Mouse (Mus musculus): ENCODE data around the gene Cacna2d3. TPM values are rescaled to one million over a fixed set of nuclear protein-coding genes. Genes with fewer than 3 reads are reported as not detected.

Gene Cacna2d3
- polyA plus RNA-seq, 1 experiment from 2014 or later = 0.03 TPM

DNA sequence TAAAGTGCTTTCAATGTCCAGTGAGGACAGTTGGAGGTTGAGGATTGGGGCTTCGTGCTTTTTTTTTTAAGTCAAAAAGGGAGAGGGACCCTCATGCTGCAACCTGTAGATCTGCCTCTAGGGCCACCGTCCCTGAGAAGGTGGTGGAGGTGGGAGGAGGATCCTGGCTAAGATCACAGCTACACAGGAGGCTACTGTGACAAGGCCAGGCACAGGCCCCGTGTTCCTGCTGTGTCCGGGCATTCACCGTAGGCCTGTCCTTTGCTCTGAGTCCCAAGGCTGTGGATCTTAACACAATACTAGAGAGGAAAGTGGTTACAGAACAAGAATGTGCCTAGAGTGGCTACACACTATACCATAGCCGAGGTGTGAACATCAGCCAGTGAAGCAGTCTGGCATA is 696.3 kb downstream of the Cacna2d3 start:
- Histone ChIP-seq H3K4me2 (no peak overlapping the region), H3K27me3 (no peaks in the 10 kb centered on the region), H3K9me3 (replicated peaks) (no peaks in the 10 kb centered on the region), H3K27ac (replicated peaks) (no peak overlapping the region), H3K4me3 (replicated peaks) (no peak overlapping the region), H3K9ac (no peak overlapping the region), H3K4me1 (replicated peaks) (no peaks in the 10 kb centered on the region), H3K36me3 (replicated peaks) (no peaks in the 10 kb centered on the region)
- WGBS (ENCODE audit: insufficient replicate concordance) = 61% methylated on average over 6 of the region's 6 CpGs
- ATAC-seq (ENCODE audit: insufficient read depth) = no peak

DNA sequence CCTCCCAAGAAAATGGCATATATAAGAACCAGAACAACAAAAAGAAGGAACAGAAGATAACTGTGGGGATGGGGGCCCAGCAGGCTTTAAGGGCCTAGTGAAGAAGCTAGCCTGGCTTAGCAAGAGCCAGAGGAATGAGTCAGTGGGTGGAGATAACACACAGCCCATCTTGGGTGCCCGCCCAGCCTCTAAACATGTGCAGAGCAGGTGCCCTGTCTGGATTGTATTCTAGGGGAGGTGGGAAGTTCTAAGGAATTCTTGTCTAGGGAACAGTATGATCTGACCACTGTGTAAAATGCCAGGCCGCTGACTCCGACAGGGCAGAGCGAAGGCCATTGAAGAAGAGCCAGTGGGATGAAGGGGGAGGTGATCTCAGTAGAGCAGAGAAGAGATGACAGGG is 698.4 kb downstream of the Cacna2d3 start:
- Histone ChIP-seq H3K4me3 (replicated peaks) (no peak overlapping the region), H3K4me1 (replicated peaks) (no peaks in the 10 kb centered on the region), H3K27me3 (no peaks in the 10 kb centered on the region), H3K9me3 (replicated peaks) (no peaks in the 10 kb centered on the region), H3K27ac (replicated peaks) (no peak overlapping the region), H3K4me2 (no peak overlapping the region), H3K9ac (no peak overlapping the region), H3K36me3 (replicated peaks) (no peaks in the 10 kb centered on the region)
- no peak for ATAC-seq (ENCODE audit: insufficient read depth)
- 73% methylated on average over 4 of the region's 4 CpGs for WGBS (ENCODE audit: insufficient replicate concordance)

DNA sequence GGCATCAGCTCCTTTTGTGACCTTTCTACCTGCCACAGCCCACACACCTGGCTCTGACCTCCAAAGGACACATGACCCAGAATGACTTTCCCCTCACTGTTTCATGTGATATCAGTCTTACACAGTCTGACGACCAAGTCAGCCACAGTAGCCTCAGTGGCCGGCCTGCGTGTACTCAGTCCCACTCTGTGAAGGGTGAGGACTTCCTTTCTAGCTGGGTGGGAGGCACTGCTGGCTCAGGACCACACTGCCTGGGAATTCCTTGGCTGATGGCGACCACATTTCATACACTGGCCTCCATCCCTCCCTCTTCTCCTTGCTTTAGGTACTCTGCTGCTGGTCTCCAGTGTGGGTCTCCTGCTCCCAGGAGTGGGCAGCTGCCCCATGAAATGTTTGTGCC is 700.4 kb downstream of the Cacna2d3 start:
- Histone ChIP-seq H3K27ac (replicated peaks) (no peak overlapping the region), H3K27me3 (no peaks in the 10 kb centered on the region), H3K4me2 (no peak overlapping the region), H3K9me3 (replicated peaks) (no peaks in the 10 kb centered on the region), H3K4me3 (replicated peaks) (no peak overlapping the region), H3K36me3 (replicated peaks) (no peaks in the 10 kb centered on the region), H3K4me1 (replicated peaks) (0 out of 2 replicates have a peak, but pooled peaks cover 3% of the 10 kb centered on the region), H3K9ac (no peak overlapping the region)
- 49% methylated on average over 4 of the region's 4 CpGs for WGBS (ENCODE audit: insufficient replicate concordance)
- no peak for ATAC-seq (ENCODE audit: insufficient read depth)

DNA sequence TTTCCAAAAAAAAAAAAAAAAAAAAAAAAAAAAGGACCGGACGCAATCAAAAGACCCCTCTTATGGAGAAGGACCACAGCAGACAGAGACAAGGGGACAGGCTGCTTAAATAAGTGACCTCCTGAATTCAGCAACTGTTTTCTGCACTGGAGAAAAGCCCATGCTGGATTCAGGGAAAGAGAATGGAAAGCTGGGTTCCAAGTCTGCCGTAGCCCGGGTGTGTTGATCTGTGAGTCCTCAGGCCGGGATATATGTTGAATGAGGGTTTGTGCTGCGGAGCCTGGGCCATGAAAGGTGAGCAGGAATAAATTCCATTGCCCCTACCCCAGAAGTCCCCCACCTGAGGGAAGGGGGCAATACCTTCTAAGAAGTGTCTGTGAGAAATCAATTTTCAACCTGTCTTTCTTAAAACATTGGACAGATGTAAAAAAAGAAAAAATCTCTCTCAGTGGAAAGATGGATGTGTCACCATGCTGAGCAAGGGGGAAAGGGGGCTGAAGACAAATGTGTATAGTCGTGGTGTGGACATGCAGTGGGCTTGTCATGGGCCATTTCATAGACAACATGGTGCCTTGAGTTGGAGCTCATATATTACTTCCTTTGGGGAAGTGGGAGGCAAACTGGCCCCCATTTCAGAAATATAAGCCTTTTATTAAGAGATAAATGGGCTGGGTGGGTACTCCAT is 703.2 kb downstream of the Cacna2d3 start:
- H3K4me2 ChIP-seq = no peak overlapping the region
- H3K4me3 ChIP-seq (replicated peaks) = no peak overlapping the region
- H3K27ac ChIP-seq (replicated peaks) = no peak overlapping the region
- H3K27me3 ChIP-seq = no peaks in the 10 kb centered on the region
- no peak for ATAC-seq (ENCODE audit: insufficient read depth)
- 0 out of 2 replicates have a peak, but pooled peaks cover 6% of the 10 kb centered on the region for H3K4me1 ChIP-seq (replicated peaks)
- no peaks in the 10 kb centered on the region for H3K36me3 ChIP-seq (replicated peaks)
- WGBS (ENCODE audit: insufficient replicate concordance) = 52% methylated on average over 7 of the region's 7 CpGs
- H3K9ac ChIP-seq = no peak overlapping the region
- no peaks in the 10 kb centered on the region for H3K9me3 ChIP-seq (replicated peaks)

DNA sequence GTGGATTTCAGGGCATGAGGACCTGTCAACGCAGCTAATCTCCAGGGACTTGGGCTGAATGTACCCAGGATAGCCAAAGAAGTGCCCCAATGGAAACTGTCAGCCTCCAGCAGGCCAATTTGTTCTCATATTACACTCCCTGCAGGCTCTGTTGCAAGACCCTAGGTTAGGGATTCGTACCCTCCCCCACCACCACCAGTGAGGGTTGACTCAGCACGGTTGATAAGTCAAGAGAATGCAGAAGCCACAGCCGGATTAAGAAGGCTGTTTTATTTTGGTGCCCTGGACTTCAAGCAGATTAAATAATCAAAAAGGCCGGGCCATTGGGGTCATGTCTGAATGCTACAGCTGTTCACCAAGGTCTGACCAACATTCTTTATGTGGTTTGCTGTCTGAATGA is 703.8 kb downstream of the Cacna2d3 start, which contains the start of gene Lrtm1:
Gene Lrtm1 (plus strand): TSS at position 326 of the 400 bp plus-strand sequence.
- ATAC-seq (ENCODE audit: insufficient read depth) = no peak
- H3K4me3 ChIP-seq (replicated peaks) = no peak within 1 kb of the TSS
- H3K4me1 ChIP-seq (replicated peaks) = 0 out of 2 replicates have a peak, but pooled peaks cover 6% of the 10 kb centered on the region
- H3K27me3 ChIP-seq = no peaks in the 10 kb centered on the region
- no peak within 1 kb of the TSS for H3K9ac ChIP-seq
- H3K9me3 ChIP-seq (replicated peaks) = no peaks in the 10 kb centered on the region
- no peak within 1 kb of the TSS for H3K27ac ChIP-seq (replicated peaks)
- no peak within 1 kb of the TSS for H3K4me2 ChIP-seq
- 9% methylated on average over 5 of the region's 5 CpGs for WGBS (ENCODE audit: insufficient replicate concordance)
- no peaks in the 10 kb centered on the region for H3K36me3 ChIP-seq (replicated peaks)

- Histone ChIP-seq H3K27ac (replicated peaks) (no peak overlapping the region), H3K4me1 (replicated peaks) (0 out of 2 replicates have a peak, but pooled peaks cover 6% of the 10 kb centered on the region), H3K9ac (no peak overlapping the region), H3K4me3 (replicated peaks) (no peak overlapping the region), H3K9me3 (replicated peaks) (no peaks in the 10 kb centered on the region), H3K36me3 (replicated peaks) (no peaks in the 10 kb centered on the region), H3K27me3 (no peaks in the 10 kb centered on the region), H3K4me2 (no peak overlapping the region)
- 40% methylated on average over 5 of the region's 5 CpGs for WGBS (ENCODE audit: insufficient replicate concordance)
- peak; percentile 42; the same call in 1 of the 2 replicates for ATAC-seq (ENCODE audit: insufficient read depth)
These were observed 705.8 kb downstream of the Cacna2d3 start for GRCm38 (mm10) chr14:29015896-29016295.

- no peak for ATAC-seq (ENCODE audit: insufficient read depth)
- Histone ChIP-seq H3K4me1 (replicated peaks) (0 out of 2 replicates have a peak, but pooled peaks cover 6% of the 10 kb centered on the region), H3K27ac (replicated peaks) (no peak overlapping the region), H3K27me3 (no peaks in the 10 kb centered on the region), H3K36me3 (replicated peaks) (no peaks in the 10 kb centered on the region), H3K4me3 (replicated peaks) (no peak overlapping the region), H3K9me3 (replicated peaks) (no peaks in the 10 kb centered on the region), H3K4me2 (no peak overlapping the region), H3K9ac (no peak overlapping the region)
- 35% methylated on average over 2 of the region's 2 CpGs for WGBS (ENCODE audit: insufficient replicate concordance)
These were observed 707.0 kb downstream of the Cacna2d3 start for GRCm38 (mm10) chr14:29014680-29015079.

DNA sequence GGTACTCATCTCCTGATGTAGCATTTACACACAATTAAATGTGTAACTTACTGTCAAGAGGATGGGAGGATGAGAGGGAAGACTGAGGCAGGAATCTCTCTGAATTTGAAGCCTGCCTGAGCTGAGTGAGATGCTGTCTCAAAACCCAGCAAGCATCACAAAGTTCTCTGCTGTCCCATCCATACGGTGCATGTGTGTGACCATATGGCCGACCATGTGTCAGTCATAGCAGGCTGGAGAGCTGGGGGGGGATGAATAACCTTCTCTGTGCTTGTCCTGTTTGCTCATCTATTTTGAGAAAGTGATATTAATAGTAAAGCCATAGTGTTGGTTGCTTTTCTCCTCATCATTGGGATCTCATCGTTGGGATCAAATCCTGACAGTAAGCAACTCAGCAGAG is 708.5 kb downstream of the Cacna2d3 start:
- H3K27me3 ChIP-seq = no peaks in the 10 kb centered on the region
- 64% methylated on average over 3 of the region's 3 CpGs for WGBS (ENCODE audit: insufficient replicate concordance)
- no peak overlapping the region for H3K4me3 ChIP-seq (replicated peaks)
- no peak overlapping the region for H3K27ac ChIP-seq (replicated peaks)
- H3K9me3 ChIP-seq (replicated peaks) = no peaks in the 10 kb centered on the region
- no peak overlapping the region for H3K9ac ChIP-seq
- H3K4me2 ChIP-seq = no peak overlapping the region
- ATAC-seq (ENCODE audit: insufficient read depth) = no peak
- H3K36me3 ChIP-seq (replicated peaks) = no peaks in the 10 kb centered on the region
- 0 out of 2 replicates have a peak, but pooled peaks cover 6% of the 10 kb centered on the region for H3K4me1 ChIP-seq (replicated peaks)

DNA sequence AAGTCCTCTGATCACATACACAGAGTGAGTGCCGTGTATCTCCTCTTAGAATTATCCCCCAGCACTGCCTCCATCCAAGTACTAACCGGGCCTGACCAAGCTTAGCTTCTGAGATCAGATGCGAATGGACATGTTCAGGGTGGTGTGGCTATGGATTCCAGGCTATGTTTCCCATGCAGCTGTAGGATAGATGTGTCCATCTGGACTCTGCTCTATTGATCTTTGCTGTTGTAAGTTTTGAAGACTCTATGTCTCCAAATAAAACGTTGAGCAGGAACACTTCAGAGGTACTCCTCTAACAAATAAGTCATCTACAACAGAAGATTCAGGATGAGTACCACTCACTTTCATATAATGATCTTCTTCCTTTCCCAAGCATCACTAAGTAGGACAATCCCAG is 712.0 kb downstream of the Cacna2d3 start:
- Histone ChIP-seq H3K27me3 (no peaks in the 10 kb centered on the region), H3K27ac (replicated peaks) (no peak overlapping the region), H3K36me3 (replicated peaks) (no peaks in the 10 kb centered on the region), H3K9me3 (replicated peaks) (no peaks in the 10 kb centered on the region), H3K9ac (no peak overlapping the region), H3K4me3 (replicated peaks) (no peak overlapping the region), H3K4me1 (replicated peaks) (no peaks in the 10 kb centered on the region), H3K4me2 (no peak overlapping the region)
- WGBS (ENCODE audit: insufficient replicate concordance) = 56% methylated on average over 4 of the region's 4 CpGs
- no peak for ATAC-seq (ENCODE audit: insufficient read depth)

DNA sequence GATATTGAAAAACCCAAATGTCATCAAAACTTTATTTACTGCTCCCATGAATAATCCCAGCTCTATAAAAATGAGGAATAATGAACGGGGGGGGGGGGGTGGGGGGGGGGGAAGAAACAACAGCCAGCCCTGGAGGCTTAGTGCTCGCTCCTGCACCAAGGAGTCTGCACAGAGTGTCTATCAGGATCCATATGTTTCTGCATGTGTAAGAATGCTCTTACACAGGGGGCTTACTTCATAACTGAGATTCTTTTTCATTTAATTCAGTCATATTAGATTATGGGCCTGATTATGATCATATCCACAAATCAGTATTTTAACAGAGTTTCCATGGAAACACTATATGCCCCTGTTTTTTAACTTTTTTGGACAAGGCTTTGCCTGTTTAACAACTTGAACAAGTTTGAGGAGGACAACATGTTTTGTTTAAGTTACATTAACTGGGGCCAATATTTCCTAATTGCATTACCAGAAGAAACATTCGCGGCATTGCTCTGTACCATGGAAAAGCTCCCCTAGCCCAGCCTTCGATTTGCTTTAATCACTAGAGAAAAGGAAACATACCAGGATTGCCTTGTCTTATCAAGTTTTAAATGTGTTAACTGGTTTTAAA is 716.3 kb downstream of the Cacna2d3 start:
- Histone ChIP-seq H3K9me3 (replicated peaks) (no peaks in the 10 kb centered on the region), H3K4me2 (no peak overlapping the region), H3K27me3 (no peaks in the 10 kb centered on the region), H3K9ac (no peak overlapping the region), H3K4me1 (replicated peaks) (no peaks in the 10 kb centered on the region), H3K36me3 (replicated peaks) (no peaks in the 10 kb centered on the region), H3K27ac (replicated peaks) (no peak overlapping the region), H3K4me3 (replicated peaks) (no peak overlapping the region)
- 69% methylated on average over 4 of the region's 5 CpGs for WGBS (ENCODE audit: insufficient replicate concordance)
- no peak for ATAC-seq (ENCODE audit: insufficient read depth)

GRCm38 (mm10) chr14:28996569-28996968 is 725.1 kb downstream of the Cacna2d3 start:
- Histone ChIP-seq H3K9me3 (replicated peaks) (no peaks in the 10 kb centered on the region), H3K36me3 (replicated peaks) (no peaks in the 10 kb centered on the region), H3K4me1 (replicated peaks) (no peaks in the 10 kb centered on the region), H3K27ac (replicated peaks) (no peak overlapping the region), H3K27me3 (no peaks in the 10 kb centered on the region), H3K4me3 (replicated peaks) (no peak overlapping the region), H3K4me2 (no peak overlapping the region), H3K9ac (no peak overlapping the region)
- 84% methylated on average over 3 of the region's 3 CpGs for WGBS (ENCODE audit: insufficient replicate concordance)
- no peak for ATAC-seq (ENCODE audit: insufficient read depth)

Measured in liver, embryonic 15.5 days (tissue).